Mouse (Mus musculus): ENCODE results near the gene Atg16l2. TPM values are rescaled to one million over a fixed set of nuclear protein-coding genes. Genes with fewer than 3 reads are reported as not detected.

The Atg16l2 gene
- polyA plus RNA-seq, 1 experiment from 2014 or later: 17.1 TPM

GRCm38 (mm10) chr7:101302691-101303090 is 640 bp upstream of the Atg16l2 start:
- no peak for ATAC-seq (ENCODE audit: insufficient number of reproducible peaks, low FRiP score, low TSS enrichment, low read depth)
- Histone ChIP-seq H3K9me3 (no peaks in the 10 kb centered on the region), H3K27me3 (0 out of 2 replicates have a peak, but pooled peaks cover 5% of the 10 kb centered on the region), H3K9ac (no peak overlapping the region), H3K4me2 (peak overlapping the region; percentile 70), H3K4me3 (peak overlapping the region; percentile 74), H3K36me3 (no peaks in the 10 kb centered on the region), H3K4me1 (peaks cover 27% of the 10 kb centered on the region), H3K27ac (peak overlapping the region; percentile 81)
- WGBS: 22% methylated on average over 7 of the region's 7 CpGs

- peak; percentile 7; the same call in 1 of the 2 replicates for ATAC-seq (ENCODE audit: insufficient number of reproducible peaks, low FRiP score, low TSS enrichment, low read depth)
- H3K27ac ChIP-seq: peak overlapping the region; percentile 81
Observed at GRCm38 (mm10) chr7:101301361-101301880, 630 bp downstream of the Atg16l2 start.

GRCm38 (mm10) chr7:101298375-101298774 is 3.7 kb downstream of the Atg16l2 start:
- Histone ChIP-seq H3K4me3 (no peak overlapping the region), H3K4me2 (no peak overlapping the region), H3K9me3 (no peaks in the 10 kb centered on the region), H3K27me3 (0 out of 2 replicates have a peak, but pooled peaks cover 9% of the 10 kb centered on the region), H3K27ac (no peak overlapping the region), H3K9ac (no peak overlapping the region), H3K4me1 (peaks cover 41% of the 10 kb centered on the region), H3K36me3 (peaks cover 6% of the 10 kb centered on the region; the same call in 1 of the 2 replicates)
- 82% methylated on average over 3 of the region's 3 CpGs for WGBS
- ATAC-seq (ENCODE audit: insufficient number of reproducible peaks, low FRiP score, low TSS enrichment, low read depth): no peak

More at GRCm38 (mm10) chr7:101301361-101301880, 630 bp downstream of the Atg16l2 start:
- WGBS: 1% methylated on average over 29 of the region's 30 CpGs
- Histone ChIP-seq H3K4me2 (peak overlapping the region; percentile 70), H3K36me3 (no peaks in the 10 kb centered on the region), H3K4me1 (peaks cover 38% of the 10 kb centered on the region), H3K27me3 (0 out of 2 replicates have a peak, but pooled peaks cover 9% of the 10 kb centered on the region), H3K4me3 (peak overlapping the region; percentile 74), H3K9me3 (no peaks in the 10 kb centered on the region), H3K9ac (peak overlapping the region; percentile 54)

- Histone ChIP-seq H3K9ac (0 out of 2 replicates have a peak overlapping the region, but pooled peaks have one; percentile 14), H3K4me2 (peak overlapping the region; percentile 65), H3K9me3 (no peaks in the 10 kb centered on the region), H3K36me3 (peaks cover 6% of the 10 kb centered on the region; the same call in 1 of the 2 replicates), H3K27me3 (0 out of 2 replicates have a peak, but pooled peaks cover 9% of the 10 kb centered on the region), H3K27ac (no peak overlapping the region), H3K4me3 (peak overlapping the region; percentile 30), H3K4me1 (peaks cover 34% of the 10 kb centered on the region)
- 0 out of 2 replicates have a peak, but pooled peaks have one; percentile 4 for ATAC-seq (ENCODE audit: insufficient number of reproducible peaks, low FRiP score, low TSS enrichment, low read depth)
- 29% methylated on average over 8 of the region's 8 CpGs for WGBS
Observed at GRCm38 (mm10) chr7:101297023-101297405, 5.0 kb downstream of the Atg16l2 start.

GRCm38 (mm10) chr7:101296252-101297022 is 5.6 kb downstream of the Atg16l2 start:
- WGBS: 10% methylated on average over 35 of the region's 35 CpGs
- H3K27me3 ChIP-seq: 0 out of 2 replicates have a peak, but pooled peaks cover 9% of the 10 kb centered on the region
- peak overlapping the region; percentile 30 for H3K4me3 ChIP-seq
- 0 out of 2 replicates have a peak overlapping the region, but pooled peaks have one; percentile 14 for H3K9ac ChIP-seq
- peaks cover 11% of the 10 kb centered on the region; the same call in 1 of the 2 replicates for H3K36me3 ChIP-seq
- H3K4me1 ChIP-seq: peaks cover 34% of the 10 kb centered on the region
- H3K4me2 ChIP-seq: peak overlapping the region; percentile 65
- H3K9me3 ChIP-seq: no peaks in the 10 kb centered on the region
- H3K27ac ChIP-seq: no peak overlapping the region
- peak; percentile 49; the same call in 1 of the 2 replicates for ATAC-seq (ENCODE audit: insufficient number of reproducible peaks, low FRiP score, low TSS enrichment, low read depth)

GRCm38 (mm10) chr7:101295438-101295837 is 6.6 kb downstream of the Atg16l2 start:
- no peak overlapping the region for H3K4me2 ChIP-seq
- WGBS: 68% methylated on average over 1 of the region's 1 CpGs
- H3K9me3 ChIP-seq: no peaks in the 10 kb centered on the region

GRCm38 (mm10) chr7:101293611-101294010 is 8.4 kb downstream of the Atg16l2 start:
- ATAC-seq (ENCODE audit: insufficient number of reproducible peaks, low FRiP score, low TSS enrichment, low read depth): no peak

More at GRCm38 (mm10) chr7:101295438-101295837, 6.6 kb downstream of the Atg16l2 start:
- Histone ChIP-seq H3K36me3 (peaks cover 17% of the 10 kb centered on the region; the same call in 1 of the 2 replicates), H3K9ac (no peak overlapping the region), H3K27me3 (0 out of 2 replicates have a peak, but pooled peaks cover 9% of the 10 kb centered on the region), H3K4me3 (no peak overlapping the region), H3K27ac (no peak overlapping the region), H3K4me1 (peaks cover 24% of the 10 kb centered on the region)
- no peak for ATAC-seq (ENCODE audit: insufficient number of reproducible peaks, low FRiP score, low TSS enrichment, low read depth)

GRCm38 (mm10) chr7:101293138-101293537 is 8.9 kb downstream of the Atg16l2 start:
- Histone ChIP-seq H3K27me3 (0 out of 2 replicates have a peak, but pooled peaks cover 8% of the 10 kb centered on the region), H3K36me3 (peaks cover 35% of the 10 kb centered on the region), H3K4me1 (peaks cover 20% of the 10 kb centered on the region), H3K4me2 (no peak overlapping the region), H3K9me3 (no peaks in the 10 kb centered on the region), H3K4me3 (no peak overlapping the region), H3K9ac (no peak overlapping the region), H3K27ac (no peak overlapping the region)
- WGBS: 57% methylated on average over 4 of the region's 4 CpGs
- ATAC-seq (ENCODE audit: insufficient number of reproducible peaks, low FRiP score, low TSS enrichment, low read depth): no peak

More at GRCm38 (mm10) chr7:101293611-101294010, 8.4 kb downstream of the Atg16l2 start:
- H3K9ac ChIP-seq: no peak overlapping the region
- 63% methylated on average over 4 of the region's 4 CpGs for WGBS
- H3K36me3 ChIP-seq: peaks cover 35% of the 10 kb centered on the region
- no peak overlapping the region for H3K4me3 ChIP-seq
- peaks cover 18% of the 10 kb centered on the region for H3K4me1 ChIP-seq
- H3K27me3 ChIP-seq: 0 out of 2 replicates have a peak, but pooled peaks cover 9% of the 10 kb centered on the region
- no peak overlapping the region for H3K27ac ChIP-seq
- no peak overlapping the region for H3K4me2 ChIP-seq
- no peaks in the 10 kb centered on the region for H3K9me3 ChIP-seq

GRCm38 (mm10) chr7:101292696-101293095 is 9.4 kb downstream of the Atg16l2 start:
- H3K9ac ChIP-seq: no peak overlapping the region
- H3K27ac ChIP-seq: no peak overlapping the region
- 94% methylated on average over 1 of the region's 1 CpGs for WGBS
- no peaks in the 10 kb centered on the region for H3K9me3 ChIP-seq
- ATAC-seq (ENCODE audit: insufficient number of reproducible peaks, low FRiP score, low TSS enrichment, low read depth): no peak
- no peak overlapping the region for H3K4me2 ChIP-seq
- peaks cover 35% of the 10 kb centered on the region for H3K36me3 ChIP-seq
- H3K27me3 ChIP-seq: 0 out of 2 replicates have a peak, but pooled peaks cover 4% of the 10 kb centered on the region
- H3K4me3 ChIP-seq: no peak overlapping the region
- peaks cover 20% of the 10 kb centered on the region for H3K4me1 ChIP-seq

GRCm38 (mm10) chr7:101292086-101292485 is 10.0 kb downstream of the Atg16l2 start:
- no peaks in the 10 kb centered on the region for H3K9me3 ChIP-seq
- no peak for ATAC-seq (ENCODE audit: insufficient number of reproducible peaks, low FRiP score, low TSS enrichment, low read depth)
- no peak overlapping the region; the same call in 1 of the 2 replicates for H3K27ac ChIP-seq
- no peak overlapping the region for H3K9ac ChIP-seq
- no peak overlapping the region for H3K4me2 ChIP-seq
- WGBS: 71% methylated on average over 2 of the region's 4 CpGs
- peaks cover 35% of the 10 kb centered on the region for H3K36me3 ChIP-seq
- H3K27me3 ChIP-seq: no peaks in the 10 kb centered on the region
- H3K4me1 ChIP-seq: peaks cover 19% of the 10 kb centered on the region
- no peak overlapping the region for H3K4me3 ChIP-seq

- no peak overlapping the region for H3K27ac ChIP-seq
- no peaks in the 10 kb centered on the region for H3K9me3 ChIP-seq
- H3K27me3 ChIP-seq: no peaks in the 10 kb centered on the region
- no peak overlapping the region for H3K4me3 ChIP-seq
- no peak overlapping the region for H3K4me2 ChIP-seq
- peaks cover 19% of the 10 kb centered on the region for H3K4me1 ChIP-seq
- WGBS: 86% methylated on average over 8 of the region's 8 CpGs
- ATAC-seq (ENCODE audit: insufficient number of reproducible peaks, low FRiP score, low TSS enrichment, low read depth): no peak
- H3K36me3 ChIP-seq: peaks cover 35% of the 10 kb centered on the region
- no peak overlapping the region for H3K9ac ChIP-seq
Observed at GRCm38 (mm10) chr7:101291641-101292040, 10.4 kb downstream of the Atg16l2 start.
